Mouse (Mus musculus) ovary, postnatal 36 days (tissue): ENCODE data around the gene Rrh.
"Not testable (repeated sequence)": the region's sequence is repeated elsewhere in the genome, so short reads cannot be mapped to it uniquely, and the experiment has no call there.

Experiments
- DNase-seq: peaks from one replicate; pipeline ENCODE4 v3.0.0; 2022; ENCODE audit warnings: low spot score, mixed read lengths

The Rrh gene

GRCm38 (mm10) chr3:129782746-129783145 lies 39.6 kb downstream of the Rrh start:
- no peak for DNase-seq

DNA sequence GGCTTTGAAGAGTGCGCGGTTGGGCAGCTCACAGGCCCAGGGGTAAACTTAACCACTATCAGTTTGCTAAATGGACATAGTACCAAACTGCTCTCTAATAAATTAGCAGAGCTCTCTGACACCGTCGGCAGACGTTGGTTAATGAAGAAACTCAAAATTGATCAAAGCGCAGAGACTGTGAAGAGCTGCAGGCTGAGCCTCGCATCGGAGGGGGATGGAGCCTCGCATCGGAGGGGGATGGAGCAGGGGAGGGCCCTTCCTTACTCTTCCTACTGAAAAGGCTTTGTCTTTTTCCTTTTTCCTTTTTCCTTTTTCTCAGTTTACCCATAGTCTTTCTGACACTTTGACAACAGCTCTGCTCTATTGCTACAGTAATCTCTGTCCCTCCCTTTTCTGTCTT lies 41.0 kb downstream of the Rrh start:
- DNase-seq = no peak

DNA sequence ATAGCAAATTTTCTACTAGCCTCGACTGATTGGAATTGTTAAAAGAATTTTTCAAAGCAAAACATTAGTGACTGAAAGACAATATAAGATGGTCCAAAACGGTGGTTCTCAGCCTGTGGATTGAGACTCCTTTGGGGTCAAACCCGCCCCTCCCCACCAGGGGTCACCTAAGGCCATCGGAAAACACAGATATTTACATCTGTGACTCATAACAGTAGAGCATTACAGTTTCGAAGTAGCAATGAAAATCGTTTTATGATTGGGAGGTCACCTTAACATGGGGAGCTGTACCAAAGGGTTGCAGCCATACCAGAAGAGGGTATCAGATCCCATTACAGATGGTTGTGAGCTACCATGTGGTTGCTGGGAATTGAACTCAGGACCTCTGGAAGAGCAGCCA lies 51.2 kb downstream of the Rrh start:
- no peak for DNase-seq

DNA sequence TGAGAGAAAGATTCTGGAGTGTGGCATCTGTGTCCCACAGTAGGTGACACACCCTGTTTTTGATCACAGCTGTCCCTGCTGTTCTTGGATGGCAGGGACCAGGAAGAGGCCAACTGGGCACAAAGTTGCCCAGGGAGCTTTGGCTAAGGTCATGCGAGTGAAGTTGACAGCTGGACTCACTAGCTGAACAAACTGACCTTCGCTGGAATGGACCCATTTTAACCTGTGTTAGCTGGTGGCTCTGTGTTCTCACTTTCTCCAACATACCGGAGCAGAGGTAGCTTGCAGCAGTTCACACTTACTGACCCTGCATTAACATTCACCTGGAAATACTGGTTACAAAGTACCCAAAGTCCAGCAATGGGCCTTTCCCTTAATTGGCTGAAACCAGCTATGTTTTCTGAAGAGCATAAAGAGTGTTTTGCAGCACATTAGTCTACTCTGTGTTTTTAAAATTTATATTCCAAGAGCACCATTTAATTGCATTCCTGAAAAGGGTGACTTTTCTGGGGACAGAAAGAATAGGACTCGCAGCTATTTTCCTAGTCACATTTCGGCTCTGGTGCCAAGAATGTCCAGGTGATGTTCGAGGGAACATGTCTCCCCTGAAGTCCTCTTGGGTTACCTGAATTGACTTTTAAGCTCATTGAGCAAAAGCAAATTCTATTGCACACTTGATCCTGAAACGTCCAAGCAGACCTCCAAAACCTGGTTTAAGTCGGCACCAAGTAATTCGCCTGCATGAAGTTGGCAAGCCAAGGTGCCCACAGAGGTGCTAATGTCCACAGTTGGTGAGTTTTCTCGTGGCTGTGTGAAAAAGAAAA lies 55.2 kb downstream of the Rrh start:
- DNase-seq = no peak

- DNase-seq = no peak
Observed at GRCm38 (mm10) chr3:129766106-129766505, 56.3 kb downstream of the Rrh start.

GRCm38 (mm10) chr3:129757599-129757998 lies 64.8 kb downstream of the Rrh start:
- DNase-seq = not testable (repeated sequence)

DNA sequence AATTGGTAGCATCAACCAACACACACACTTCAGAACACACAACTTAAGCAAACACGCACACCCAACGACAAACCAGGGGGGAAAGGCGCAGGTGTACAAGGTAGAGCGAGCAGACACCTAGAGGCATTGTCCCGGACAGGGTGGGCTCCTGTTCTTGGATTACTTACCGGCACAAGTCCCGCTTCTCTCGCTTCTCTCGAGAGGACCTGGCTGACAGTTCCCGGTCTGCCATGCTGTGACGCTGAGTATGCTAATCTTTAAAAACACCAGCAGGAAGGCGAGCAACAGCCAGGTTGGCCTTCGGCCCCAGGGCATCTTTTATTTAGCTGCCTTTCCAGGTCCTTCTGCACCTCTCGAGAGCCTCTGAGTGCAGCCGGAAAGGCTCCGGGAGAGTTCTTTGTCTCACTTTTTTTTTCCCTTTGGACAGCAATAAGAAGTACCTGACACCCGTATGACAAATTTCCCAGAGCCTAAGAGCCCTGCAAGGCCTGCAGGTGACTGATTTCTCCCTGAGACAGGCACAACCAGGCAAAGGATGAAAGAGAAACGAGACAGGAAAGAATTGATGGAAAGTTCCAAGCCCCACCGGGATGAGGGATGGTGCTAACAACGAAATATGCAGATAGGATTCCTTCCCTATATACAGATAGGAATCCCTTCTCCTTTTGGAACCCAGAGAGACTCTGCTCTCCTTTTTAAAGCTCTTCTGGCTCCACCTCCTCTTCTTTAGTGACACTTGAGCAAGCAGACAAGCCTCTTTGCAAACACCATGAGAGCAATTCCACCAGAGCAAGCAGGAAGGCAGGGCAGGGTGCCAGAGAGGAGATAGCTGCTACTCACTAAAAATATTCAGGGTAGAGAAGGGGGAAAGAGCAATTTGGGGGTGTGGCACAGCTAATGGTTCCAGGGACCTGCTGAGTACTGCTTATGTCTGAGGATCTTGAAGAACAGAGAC lies 67.5 kb downstream of the Rrh start, which contains the start of gene Egf:
Gene Egf (minus strand): TSS at position 667 of the 955 bp plus-strand sequence.
- DNase-seq = no peak
